Mouse (Mus musculus): ENCODE results near the gene Cacnb1.
A peak's percentile ranks its signal among the peaks of the same experiment; 100 is the strongest.

Gene Cacnb1

GRCm38 (mm10) chr11:98011716-98012115, 11.1 kb downstream of the Cacnb1 start:
- DNase-seq (ENCODE audit: low spot score in 2 of 2), result no peak

GRCm38 (mm10) chr11:98008087-98008486, 14.7 kb downstream of the Cacnb1 start:
- DNase-seq (ENCODE audit: low spot score in 2 of 2), result no peak

- no peak for DNase-seq (ENCODE audit: low spot score in 2 of 2)
These were observed 17.1 kb downstream of the Cacnb1 start for GRCm38 (mm10) chr11:98005686-98006085.

GRCm38 (mm10) chr11:98005076-98005475, 17.8 kb downstream of the Cacnb1 start:
- no peak for DNase-seq (ENCODE audit: low spot score in 2 of 2)

- DNase-seq (ENCODE audit: low spot score in 2 of 2), result no peak
These were observed 18.7 kb downstream of the Cacnb1 start for GRCm38 (mm10) chr11:98004161-98004560.

- DNase-seq (ENCODE audit: low spot score in 2 of 2), result no peak
These were observed 19.6 kb downstream of the Cacnb1 start for GRCm38 (mm10) chr11:98003171-98003671.

- peak; percentile 63 to 90 for DNase-seq (ENCODE audit: low spot score in 2 of 2)
These were observed 20.2 kb downstream of the Cacnb1 start for GRCm38 (mm10) chr11:98002627-98003026.

GRCm38 (mm10) chr11:98001986-98002385, 20.8 kb downstream of the Cacnb1 start:
- DNase-seq (ENCODE audit: low spot score in 2 of 2), result no peak

- DNase-seq (ENCODE audit: low spot score in 2 of 2), result no peak
These were observed 21.4 kb downstream of the Cacnb1 start for GRCm38 (mm10) chr11:98001351-98001824.

GRCm38 (mm10) chr11:98000378-98001140, 22.3 kb downstream of the Cacnb1 start:
- no peak for DNase-seq (ENCODE audit: low spot score in 2 of 2)

- DNase-seq (ENCODE audit: low spot score in 2 of 2), result no peak
These were observed 23.1 kb downstream of the Cacnb1 start for GRCm38 (mm10) chr11:97999748-98000147.

- no peak for DNase-seq (ENCODE audit: low spot score in 2 of 2)
These were observed 23.8 kb downstream of the Cacnb1 start for GRCm38 (mm10) chr11:97998898-97999608.

GRCm38 (mm10) chr11:97998074-97998793, 24.6 kb downstream of the Cacnb1 start:
- DNase-seq (ENCODE audit: low spot score in 2 of 2), result no peak

GRCm38 (mm10) chr11:97997387-97997960, 25.4 kb downstream of the Cacnb1 start:
- DNase-seq (ENCODE audit: low spot score in 2 of 2), result no peak

- no peak for DNase-seq (ENCODE audit: low spot score in 2 of 2)
These were observed 26.1 kb downstream of the Cacnb1 start for GRCm38 (mm10) chr11:97996691-97997090.

GRCm38 (mm10) chr11:97995564-97996288, 27.1 kb downstream of the Cacnb1 start, which contains the start of gene Arl5c:
Gene Arl5c (minus strand): TSS chr11:97996181.
- DNase-seq (ENCODE audit: low spot score in 2 of 2), result no peak

- peak; percentile 56 to 78 for DNase-seq (ENCODE audit: low spot score in 2 of 2)
These were observed 28.2 kb downstream of the Cacnb1 start for GRCm38 (mm10) chr11:97994539-97995100.

GRCm38 (mm10) chr11:97988530-97989096, 34.2 kb downstream of the Cacnb1 start:
- peak; percentile 76 to 80 for DNase-seq (ENCODE audit: low spot score in 2 of 2)

GRCm38 (mm10) chr11:97987551-97988526, 35.0 kb downstream of the Cacnb1 start:
- DNase-seq (ENCODE audit: low spot score in 2 of 2), result peak; percentile 90 to 94
